Mouse (Mus musculus) cerebellum, postnatal 4 days (tissue): Measurements from ENCODE around the gene Csk.
A peak's percentile ranks its signal among the peaks of the same experiment; 100 is the strongest.

Experiments
- DNase-seq, 2 experiments: peaks; one replicate each; pipeline ENCODE4 v3.0.0; 2022; ENCODE audit warnings: low spot score in 2 of 2, mixed read lengths in 1 of 2

Csk gene

DNA sequence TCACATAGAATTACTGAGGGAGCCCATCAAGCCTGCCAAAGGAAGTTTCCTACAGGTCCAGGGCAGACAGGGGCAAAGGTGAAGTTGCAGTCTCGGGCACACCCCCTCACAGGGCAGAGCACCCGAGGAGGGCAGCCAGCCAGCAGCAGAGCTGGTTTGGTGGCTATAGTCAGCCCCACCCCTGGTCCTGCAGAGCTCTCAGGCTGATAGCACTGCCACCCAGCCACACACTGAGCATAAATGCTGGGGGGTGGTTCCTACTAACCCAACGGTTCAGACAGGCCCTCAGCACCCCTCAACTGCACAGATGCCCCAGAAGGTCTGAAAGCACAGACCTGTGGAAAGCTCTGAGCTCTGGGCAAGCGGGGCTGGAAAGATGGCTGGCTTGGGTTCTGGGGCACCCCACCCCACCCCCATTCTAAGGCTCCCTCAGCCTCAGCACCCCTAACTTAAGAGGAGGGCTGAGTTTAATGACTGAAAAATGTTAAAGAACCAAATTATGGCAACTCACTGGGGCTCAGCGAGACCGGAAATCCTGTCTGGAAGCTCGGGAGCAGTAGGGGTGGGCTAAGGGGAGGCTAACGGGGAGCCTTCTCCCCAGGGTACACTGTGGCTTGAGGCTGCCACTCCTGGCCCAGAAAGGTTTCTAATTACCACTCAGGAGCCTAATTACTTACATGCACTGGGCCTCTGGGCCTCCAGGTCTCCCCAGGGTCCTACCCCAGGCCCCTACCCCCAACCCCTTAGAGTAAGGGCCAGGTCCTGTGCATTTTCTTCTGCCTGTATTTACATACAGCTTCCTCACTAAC lies 14.6 kb downstream of the Csk start:
- no peak for DNase-seq

DNA sequence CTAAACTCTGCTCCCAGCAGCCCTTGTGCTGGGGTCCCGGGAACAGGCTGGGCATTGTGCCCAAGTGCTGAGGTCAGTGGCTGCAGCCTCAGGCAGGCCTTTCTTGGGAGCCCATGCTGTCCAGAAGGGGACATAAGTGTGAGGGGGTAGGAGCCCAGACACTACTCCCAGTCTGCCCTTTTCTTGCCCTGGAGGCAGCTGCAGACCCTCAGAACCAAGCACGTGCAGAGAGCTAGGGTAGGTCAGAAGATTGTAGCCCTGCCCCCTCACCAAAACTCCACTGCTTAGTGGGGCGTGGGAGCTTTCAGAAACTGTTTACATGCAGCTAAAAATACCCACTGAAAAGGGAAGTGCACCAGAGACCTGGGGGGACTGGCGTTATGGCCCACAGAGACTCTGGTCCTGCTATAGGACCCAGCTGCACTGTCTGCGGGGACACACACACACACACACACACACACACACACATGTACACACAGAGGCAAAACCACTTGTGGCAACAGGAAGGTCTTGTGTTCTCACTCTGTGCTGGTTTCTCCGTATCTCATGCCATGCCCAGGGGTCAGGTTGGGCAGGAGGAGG lies 15.6 kb downstream of the Csk start:
- peak in 1 of 2 experiments; percentile 46 for DNase-seq

DNA sequence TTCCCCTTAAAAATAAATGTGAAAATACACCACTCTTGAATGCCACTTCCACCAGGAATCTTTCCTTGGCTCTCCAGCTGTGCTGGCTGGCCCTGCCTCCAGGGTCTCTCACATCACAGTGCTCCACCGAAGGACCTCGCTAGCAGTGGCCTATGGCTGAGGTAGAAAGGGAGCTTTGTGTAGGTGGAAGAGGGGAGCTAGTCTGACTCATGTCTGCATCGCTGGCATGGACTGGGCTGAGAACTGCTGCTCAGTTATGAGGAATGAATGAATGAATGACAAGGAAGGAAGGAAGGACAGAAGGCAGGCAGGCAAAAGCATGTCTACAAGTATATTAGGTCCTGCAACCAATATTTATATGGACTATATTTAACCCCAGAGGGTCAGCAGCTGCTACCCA lies 16.2 kb downstream of the Csk start:
- no peak for DNase-seq

DNA sequence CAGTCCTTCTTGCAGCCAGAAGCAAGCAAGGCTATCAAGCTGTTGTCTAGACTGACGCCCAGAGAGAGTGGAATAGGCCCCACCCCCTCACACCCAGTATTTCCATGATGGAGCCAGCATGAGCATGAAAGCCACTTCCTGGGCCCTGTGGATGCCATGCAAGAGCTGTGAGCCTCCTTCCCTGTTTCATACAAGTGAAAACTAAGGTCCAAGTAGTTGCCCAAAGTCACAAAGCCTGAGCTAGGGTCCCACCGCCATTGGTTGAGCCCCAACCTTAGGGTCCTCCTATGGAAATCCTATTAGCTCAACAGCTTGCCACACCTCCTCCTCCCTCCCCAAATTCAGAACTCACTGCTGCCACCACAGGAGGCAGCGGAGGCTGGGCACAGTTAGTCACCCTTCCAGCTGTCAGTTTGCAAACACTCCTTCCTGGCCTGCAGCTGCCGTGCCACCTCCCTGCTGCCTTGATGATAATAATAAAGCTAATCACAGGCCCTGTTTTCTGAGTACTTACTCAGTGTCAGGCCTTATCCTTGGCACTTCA lies 19.9 kb downstream of the Csk start:
- DNase-seq: no peak

DNA sequence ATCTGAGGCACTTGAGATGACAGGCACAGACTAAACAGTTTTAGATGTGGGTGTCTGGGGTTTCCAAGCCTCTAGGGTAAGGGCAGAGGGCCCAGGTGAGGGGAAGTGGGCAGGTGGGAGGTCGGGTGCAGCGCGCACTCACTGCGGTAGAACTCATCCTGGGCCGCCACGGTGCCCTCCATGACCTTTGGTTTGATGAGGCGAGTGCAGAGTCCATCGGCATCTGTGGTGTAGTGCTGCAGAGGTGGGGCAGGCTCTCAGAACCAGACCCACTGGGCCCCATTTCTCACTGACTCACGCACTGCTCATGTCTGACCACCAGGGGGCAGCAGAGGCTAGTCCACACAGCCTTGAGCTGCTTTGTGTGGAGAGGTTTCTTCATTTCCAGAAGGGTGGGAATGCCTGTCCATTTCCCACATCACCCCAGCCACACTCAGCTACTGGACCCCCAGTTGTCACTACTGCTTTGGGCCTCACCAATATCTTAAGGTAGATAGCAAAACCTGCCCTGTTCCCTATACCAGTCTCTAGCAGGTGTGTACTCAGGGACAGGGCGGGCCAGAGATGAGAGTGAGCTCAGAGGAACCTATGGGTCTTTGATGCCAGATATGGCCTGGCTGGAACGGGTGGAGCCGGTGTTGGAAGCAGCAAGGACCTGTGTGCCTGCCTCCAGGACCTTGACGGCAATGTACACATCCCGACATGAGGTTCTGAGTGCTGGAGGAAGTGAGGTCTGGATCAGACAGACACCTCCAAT lies 24.1 kb downstream of the Csk start:
- peak; percentile 74 to 80 for DNase-seq

DNA sequence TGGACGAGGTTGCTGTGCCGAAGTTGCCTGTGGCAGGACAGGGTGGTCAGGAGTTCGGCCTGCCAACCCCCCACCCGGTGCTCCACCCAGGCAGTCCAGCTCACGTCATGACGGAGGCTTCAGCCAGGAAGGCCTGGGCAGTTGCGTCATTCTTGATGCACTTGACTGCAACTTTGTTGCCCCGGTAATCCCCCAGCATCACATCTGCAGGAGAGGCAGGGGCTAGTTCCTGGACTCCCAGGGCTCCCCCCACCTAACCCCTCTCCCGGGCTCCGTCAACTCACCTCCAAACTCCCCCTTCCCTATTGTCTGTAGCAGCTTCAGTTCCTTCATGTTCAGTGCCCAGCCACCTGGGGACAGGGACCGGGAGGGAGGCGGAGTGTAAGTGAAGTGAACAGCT lies 24.7 kb downstream of the Csk start:
- no peak for DNase-seq

DNA sequence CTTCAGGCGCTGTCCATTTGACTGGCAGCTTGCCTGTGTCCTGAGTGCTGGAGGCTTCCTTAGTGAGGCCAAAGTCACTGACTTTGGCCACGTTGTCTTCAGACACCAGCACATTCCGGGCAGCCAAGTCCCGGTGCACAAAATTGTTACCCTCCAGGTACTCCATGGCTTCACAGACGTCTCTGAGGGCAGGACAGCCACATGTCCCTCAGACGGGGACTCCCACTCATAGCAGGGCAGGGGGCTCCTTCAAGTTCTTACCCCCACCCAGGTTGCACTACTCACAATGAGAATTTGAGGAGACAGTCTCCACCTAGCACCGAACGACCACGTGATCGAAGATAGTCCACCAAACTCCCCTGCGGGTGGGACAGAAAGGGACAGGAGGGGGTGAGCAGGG lies 25.5 kb downstream of the Csk start:
- DNase-seq: no peak

DNA sequence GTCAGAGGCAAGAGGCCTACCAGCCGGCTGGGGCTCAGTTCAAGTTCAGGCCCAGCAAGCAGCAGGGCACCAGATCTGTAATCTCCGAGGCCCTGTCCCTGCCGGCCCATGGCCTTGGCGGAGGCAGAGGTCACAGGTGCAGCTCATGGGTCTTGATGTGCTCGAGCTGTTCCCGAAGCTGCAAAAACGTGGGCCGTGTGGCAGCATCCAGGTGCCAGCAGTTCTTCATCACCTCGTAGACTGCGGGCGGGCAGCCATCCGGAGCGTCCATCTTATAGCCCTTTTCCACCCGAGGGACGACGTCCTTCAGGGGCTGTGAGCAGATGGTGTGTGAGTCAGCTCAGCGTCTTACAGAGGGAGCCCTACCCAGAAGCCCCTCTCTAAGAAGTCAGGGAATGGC lies 26.2 kb downstream of the Csk start:
- DNase-seq: no peak

DNA sequence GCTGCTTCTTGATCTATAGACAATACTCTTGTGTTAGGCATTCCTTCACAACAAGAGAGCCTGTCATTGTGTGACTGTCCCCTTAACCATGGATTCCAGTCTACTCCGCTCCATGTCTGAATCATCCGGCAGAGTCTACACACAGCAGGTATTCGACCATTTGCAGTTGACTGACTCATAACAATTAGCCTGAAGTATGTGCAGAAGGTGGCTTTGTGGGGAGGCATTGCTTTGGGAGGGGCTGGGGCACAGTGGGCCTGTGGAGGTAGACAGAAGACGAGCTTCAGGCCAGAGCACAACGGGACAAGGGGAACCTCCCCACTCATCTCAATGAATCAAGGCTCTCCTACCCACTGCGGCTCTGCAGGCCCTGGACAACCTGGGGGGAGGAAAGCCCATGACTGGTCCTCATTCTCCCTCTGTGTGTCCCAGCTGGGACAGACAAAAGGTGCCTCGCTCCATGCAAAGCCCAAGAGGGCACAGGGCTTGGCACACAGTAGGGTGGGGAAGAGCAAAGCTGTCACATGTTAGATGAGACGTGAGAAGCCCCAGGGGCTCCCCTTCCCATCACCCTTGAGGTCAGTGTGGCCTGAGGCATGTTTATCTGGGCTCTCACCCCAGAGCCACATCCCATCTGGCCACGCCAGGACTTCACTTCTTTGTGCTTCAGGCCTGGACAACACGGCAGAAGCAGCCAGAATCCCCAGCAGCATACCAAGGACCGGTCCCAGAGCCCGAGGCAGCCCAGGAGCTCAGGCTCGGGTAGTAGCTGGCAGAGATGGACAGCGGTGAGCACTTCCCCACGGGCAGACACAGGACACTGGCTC lies 27.5 kb downstream of the Csk start:
- no peak for DNase-seq

DNA sequence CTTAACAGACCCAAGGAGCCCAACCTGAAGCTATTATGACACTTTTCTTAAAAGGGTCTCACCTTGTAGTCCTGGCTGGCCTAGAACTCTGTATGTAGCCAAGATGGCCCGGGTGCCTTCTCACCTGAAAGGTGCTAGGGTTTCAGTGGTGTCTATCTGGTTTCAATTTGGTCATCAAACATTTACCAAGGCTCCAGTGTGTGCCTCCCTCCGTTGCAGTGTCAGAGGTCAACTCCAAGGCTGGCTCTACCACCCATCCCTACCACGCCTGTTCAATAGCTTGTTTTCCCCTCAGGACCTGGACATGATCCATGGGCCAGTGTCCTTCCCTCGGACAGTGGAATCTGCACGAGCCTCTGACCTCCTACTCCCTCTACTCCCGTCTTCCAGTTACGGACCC lies 29.1 kb downstream of the Csk start:
- no peak for DNase-seq

DNA sequence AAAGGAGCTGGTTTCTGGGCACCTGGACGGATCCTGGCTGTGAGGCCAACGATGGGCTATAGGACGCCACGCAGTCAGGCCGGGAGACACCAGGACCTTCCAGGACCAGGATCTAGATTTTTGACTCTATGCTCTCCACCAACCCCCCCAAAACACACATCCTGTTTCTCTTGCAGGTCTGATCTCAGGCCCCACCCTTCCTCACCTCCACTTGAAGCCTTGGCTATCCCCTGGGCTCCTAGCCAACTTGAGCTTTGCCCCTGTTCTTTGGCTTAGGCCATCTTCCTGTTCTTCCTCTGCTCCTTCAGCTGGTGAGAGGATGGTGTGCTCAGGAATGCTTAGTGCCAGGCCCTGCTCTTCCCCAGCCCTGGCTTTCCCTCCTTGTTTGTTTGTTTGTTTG lies 32.8 kb downstream of the Csk start, which contains the start of gene Lman1l:
Gene Lman1l, minus strand, starts transcription at position 101 of the 400 bp plus-strand sequence.
- DNase-seq: no peak

DNA sequence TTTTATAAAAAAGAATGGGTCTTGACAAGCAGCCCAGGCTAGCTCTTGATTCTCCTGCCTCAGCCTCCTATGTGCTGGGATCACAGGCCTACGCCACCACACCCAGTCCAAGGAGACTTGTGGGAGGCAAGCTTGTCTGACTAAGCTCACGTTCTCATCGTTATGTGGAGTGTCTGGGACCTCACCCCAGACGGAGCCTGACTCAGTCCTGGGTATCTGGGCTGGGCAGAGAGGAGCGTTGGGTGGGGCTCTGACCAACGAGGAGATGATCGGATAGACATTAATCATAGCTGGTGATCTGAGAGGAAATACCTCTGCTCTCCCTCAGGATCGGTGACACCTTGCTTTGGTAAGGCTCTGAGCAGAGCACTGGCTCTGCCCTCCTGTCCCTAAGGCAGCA lies 34.6 kb downstream of the Csk start:
- no peak for DNase-seq

DNA sequence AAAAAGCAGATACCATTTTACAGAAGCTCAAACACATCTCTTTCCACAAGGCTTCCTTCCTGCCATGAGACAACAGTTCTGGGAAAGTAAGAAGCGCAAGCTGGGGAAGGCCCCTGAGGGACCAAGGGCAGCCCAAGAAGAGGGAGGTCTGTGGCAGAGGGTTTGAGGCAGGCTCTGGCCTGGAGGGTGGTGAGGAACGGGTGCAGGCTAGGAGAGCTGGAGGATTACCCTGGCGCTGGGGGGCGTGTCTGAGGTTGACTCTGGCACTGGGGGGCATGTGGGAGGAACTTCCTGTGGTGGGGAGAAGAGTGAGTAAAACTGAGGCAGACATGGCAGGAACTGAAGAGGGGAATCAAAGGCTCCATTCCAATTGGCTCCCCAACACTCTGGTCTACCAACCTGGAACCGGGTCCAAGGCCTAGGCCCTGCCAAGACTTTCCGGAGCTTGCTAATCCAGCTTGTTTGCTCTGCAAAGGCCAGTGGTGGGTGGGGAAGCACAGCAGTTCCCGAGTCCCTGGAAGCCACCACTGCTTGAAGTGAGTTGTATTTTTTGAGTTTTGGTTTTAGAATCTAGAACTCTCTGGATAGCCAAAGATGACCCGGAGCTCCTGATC lies 35.8 kb downstream of the Csk start:
- DNase-seq: no peak

DNA sequence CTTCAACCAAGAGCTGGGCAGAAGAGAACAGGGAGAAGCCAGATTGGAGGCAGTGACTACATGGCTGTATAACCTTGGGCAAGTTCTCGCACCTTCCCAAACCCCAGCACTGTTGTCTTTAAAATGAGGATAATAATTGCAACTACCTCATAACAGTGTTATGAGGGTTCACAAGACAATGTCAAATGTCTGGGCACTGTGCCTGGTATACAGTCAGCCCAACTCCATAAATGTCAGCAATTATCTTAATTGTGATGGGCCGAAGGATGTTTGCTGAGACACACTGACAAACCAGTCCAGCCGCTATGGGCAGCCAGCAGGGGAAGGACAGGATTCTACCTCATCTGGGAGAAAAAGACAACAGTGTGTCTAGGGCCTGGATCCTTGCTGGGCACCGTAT lies 38.6 kb downstream of the Csk start:
- no peak for DNase-seq

DNA sequence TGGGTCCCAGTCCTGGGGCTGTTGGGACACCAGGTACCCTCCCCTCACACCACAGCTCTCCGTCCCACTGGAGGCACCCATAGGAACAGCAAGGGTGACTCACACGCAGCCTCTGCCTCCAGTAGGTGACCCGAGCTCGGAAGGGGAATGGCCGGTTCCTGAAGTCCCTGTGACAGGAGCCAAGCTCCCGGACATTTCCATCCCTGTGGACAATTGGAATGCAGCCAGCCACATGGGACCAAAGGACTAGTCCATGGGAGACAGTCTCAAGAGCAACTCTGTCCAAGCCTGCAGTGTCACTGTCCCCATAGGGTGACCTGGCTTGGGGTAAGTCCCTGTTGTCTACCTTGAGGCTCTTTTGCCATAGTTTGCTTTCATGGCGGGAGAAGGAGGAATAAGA lies 39.5 kb downstream of the Csk start:
- no peak for DNase-seq

DNA sequence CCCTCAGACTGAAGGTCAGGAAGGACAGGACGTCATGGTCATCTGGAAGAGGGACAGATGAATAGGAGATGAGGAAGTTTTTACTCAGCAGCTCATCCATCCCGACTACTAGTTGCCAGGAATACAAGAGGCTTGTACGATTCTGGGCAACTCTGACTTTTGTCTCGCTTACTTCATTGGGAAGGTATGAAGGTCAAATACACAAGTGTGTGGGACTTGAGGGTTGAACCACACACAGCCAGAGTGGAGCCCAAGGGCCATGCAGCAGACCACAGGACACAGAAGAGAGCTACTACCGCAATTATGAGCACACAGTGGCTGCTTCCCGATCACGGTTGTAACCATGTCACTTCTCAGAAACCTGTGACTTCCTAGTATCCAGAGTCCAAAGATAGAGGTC lies 40.8 kb downstream of the Csk start:
- DNase-seq: no peak

DNA sequence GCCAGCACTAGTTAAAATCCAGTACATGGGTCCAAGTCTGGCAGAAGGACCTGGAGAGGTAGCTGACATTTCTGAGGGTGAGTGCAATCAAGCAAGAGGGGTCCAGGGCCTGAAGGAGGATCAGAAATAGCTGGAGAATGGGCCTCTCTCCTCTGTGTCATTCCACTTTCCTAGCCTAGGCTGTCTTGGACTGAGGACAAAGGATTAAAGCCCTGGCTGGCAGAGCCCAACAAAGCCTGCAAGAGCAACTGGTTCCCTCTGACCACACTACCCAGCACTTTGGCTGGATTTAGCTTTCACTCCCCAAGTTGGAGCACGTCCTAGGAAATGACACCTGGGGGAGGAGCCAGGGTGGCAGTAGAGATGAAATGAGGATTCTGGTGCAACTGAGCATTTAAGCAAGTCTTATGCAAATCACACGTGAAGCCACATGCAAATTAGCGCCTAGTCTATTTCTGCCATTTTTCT lies 43.0 kb downstream of the Csk start:
- no peak for DNase-seq

DNA sequence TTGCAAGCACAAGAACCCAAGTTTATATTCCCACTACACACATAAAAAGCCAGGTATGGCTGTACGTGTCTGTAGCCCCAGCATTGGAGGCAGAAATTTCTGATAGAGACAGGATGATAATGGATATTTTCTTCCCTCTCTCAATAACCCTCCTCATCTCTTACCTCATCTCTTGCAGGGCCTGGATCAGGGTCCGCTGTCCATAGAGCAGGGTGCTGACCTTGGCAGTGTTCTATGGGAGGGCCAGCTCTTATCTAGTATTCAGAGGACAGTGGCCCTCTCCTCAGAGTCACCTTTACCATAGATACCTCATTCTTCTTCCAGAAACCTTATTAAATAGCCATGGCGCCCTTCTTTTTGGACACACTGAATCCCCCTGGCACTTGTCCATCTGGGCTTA lies 43.6 kb downstream of the Csk start:
- no peak for DNase-seq

DNA sequence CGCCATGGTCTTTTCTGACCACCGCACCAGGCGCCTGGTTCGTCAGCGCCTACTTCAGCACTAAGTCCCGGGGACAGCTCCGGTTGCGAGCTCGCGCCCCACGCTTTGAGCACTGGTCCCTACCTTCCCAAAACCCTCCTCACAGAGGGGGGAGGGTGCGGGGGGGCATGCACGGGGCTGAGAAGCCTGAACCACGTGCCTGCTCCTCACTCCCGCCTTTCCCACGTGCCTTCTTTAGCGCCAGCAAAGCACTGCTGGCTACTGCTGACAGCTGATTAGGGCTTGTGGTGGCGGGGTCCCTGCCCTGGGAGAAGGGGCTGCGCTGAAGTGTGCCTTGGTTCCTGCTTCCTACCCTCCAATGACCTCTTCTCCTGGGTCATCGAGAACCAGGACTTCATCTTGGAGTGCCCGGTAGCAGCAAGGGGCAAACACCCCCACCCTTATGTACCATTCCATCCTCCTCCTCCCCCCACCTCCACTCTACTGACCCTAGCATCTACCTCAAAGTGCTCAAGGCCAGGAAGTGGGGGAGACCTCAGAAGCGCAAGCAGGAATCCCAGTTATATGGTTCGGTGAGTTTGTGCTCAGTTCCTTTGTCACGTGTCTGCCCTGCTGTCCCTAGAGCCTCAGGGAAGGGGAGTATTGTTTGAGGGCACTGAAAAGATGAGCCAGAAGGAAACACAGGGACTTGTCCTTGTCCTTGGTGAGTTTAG lies 47.1 kb downstream of the Csk start, which contains the start of gene Cplx3:
Gene Cplx3, minus strand, starts transcription at position 143 of the 713 bp plus-strand sequence.
- no peak for DNase-seq

DNA sequence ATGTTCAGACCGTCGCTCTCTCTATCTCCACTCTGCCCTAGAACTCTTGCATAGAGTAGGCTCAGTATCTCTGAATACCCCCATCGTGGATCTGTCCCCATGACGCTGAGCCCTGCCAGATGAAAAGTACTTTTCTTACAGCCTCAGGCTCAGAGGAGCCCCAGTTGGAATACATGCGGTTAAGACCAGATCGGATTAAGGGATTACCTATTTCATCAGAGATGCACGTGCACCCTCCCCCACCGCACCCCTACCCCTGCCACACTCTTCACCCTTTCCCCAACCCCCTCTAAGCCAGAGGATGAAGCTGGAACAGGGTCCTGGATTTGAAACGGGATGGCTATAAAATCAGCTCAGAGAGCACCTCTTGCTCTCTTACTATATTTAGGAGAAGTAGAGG lies 47.9 kb downstream of the Csk start:
- DNase-seq: no peak
